Mouse (Mus musculus): ENCODE results near the gene Tspan11.

The Tspan11 gene

DNA sequence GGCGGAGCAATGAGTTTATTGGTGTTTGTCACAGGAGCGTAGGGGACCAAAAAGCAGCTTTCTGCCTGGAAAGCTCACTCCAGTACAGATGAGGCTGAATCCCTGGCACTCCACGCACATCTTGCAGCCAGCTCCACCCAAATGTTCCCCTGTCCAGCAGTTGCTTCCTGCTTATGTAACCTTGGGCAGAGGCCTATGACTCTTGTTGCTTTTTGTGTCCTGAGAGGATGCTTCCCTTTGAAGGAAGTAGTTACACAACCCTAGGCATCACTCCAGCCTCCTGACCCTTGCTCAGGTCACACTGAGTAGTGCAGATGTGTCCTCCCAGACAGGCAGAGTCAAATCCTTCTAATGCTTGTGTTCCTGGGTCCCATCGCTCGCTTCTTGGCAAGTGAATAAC, 46.5 kb downstream of the Tspan11 start:
- no peak for DNase-seq (ENCODE audit: low read depth, low spot score)

DNA sequence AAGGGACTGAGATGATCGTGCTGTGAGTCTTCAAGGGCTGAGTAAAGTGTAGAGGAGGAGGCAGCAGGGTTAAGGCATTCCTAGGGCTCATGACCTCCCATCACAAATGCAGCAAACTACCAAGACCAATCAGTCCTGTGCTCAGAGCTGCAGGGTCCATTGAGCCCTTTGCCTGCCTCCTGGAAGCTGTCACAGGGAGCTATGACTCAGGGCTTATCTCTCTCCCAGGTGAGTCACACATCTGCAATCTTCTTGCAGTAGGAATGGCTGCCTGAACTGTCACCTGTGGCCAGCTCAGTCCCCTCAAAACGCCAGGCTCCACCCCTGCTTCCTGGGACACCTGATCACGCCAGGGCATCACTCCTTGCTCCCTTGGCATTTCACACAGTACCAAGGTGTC, 47.7 kb downstream of the Tspan11 start:
- no peak for DNase-seq (ENCODE audit: low read depth, low spot score)

DNA sequence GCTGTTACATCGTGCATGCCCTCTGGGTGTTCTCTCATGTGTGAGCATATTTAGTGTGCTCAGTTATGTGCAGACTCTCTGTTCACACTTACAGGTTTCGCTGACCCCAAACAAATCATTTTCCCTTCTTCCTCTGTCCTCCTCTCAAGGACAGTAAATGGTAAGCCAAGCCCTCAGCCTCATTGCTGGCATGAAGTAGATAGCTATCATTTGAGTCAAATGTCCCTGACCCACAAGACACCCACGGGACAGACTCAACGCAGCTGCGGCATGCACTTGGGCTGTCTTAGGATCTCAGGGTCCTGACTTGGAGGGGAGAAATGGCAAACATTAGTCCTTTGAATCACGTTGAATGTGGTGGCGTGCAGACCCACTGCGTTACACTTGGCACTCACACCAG, 55.0 kb downstream of the Tspan11 start:
- DNase-seq (ENCODE audit: low read depth, low spot score) = no peak

DNA sequence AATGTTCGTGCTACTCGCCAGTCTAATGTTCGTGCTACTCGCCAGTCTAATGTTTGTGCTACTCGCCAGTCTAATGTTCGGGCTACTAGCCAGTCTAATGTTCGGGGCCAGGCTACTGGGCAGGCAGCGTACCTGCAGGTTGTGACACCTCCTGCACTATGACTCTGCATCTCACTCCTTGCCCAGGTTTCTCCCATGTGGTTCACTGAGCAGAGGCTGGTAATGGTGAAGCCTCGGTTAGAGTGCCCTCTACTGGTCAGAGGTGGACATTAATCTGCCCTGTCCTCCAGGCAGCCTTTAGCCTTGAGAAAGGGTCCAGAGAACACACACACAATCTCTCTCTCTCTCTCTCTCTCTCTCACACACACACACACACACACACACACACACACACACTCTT, 58.3 kb downstream of the Tspan11 start:
- peak; percentile 21 for DNase-seq (ENCODE audit: low read depth, low spot score)

DNA sequence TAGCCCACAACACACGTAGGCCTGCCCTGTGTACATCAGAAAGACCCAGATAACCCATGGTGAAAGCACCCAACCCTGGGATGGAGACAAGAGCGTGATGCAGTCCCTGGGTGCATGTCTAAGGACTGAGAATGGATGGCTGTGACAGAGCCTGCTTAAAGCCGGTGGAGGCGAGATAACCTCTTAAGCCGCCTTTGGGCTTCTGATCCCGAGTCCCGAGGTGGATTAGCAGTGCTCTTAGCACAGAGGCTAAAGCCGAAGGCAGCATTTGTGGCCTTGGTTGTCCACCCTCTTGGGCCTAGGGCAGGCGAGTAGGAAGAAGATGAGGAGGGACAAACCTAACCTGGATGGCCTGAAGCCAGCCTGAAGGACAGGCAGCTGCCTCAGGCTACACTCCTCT, 61.3 kb downstream of the Tspan11 start:
- no peak for DNase-seq (ENCODE audit: low read depth, low spot score)

DNA sequence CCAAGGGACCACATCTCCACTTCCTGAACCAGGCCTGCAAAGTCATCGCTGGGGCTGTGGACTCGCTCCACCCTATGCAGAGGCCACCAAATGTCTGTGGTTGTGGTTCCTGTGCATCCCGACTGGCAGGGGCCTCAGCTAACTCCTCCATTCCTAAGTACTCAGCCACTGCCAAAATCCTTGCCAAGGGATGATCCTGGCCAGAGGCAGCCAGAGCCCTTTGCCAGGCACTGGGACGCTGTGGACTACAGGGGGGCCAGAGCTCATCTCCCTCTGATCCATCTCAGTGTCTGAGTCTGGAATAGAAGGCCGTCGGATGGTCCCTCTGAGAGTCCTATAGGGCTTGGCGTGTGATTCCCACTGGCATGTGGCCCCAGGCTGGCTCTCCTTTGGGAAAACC, 62.5 kb downstream of the Tspan11 start:
- DNase-seq (ENCODE audit: low read depth, low spot score) = no peak

DNA sequence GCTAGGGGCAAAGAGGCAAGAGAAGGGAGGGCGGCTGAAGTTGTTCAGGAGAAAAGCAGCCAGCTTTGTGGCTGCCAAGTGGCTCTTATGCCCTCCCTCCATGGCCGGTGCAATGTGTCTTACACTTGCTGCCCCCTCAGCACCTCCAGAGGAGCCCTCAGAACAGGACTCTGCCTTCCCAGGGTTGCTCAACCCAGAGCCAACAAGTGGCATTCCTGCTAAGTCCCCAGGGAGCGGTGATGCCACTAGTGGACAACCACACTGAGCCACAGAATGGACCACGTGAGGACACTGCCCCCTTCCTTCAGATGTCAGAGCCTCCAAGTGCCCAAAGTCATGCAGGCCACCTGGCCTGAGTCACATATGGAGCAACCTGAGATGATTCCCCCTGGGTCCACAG, 65.7 kb downstream of the Tspan11 start:
- DNase-seq (ENCODE audit: low read depth, low spot score) = no peak

DNA sequence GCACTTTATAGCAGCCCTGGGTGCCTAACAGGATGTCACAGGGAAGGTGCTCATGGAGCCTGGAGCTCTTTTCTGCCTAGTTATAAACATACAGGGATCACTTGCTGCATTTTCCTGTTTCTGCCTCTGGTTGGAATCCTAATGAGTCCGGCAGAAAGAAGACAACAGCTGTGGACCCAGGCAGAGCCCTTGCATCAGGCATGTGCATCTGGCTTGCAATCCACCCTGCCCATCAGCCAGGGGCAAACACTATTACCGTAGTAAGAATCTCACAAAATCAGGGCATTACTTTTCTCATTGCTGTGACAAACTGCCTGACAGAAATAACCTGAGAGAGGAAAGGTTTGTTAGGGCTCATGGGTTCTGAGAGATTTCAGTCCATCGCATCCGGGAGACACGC, 68.8 kb downstream of the Tspan11 start:
- no peak for DNase-seq (ENCODE audit: low read depth, low spot score)

DNA sequence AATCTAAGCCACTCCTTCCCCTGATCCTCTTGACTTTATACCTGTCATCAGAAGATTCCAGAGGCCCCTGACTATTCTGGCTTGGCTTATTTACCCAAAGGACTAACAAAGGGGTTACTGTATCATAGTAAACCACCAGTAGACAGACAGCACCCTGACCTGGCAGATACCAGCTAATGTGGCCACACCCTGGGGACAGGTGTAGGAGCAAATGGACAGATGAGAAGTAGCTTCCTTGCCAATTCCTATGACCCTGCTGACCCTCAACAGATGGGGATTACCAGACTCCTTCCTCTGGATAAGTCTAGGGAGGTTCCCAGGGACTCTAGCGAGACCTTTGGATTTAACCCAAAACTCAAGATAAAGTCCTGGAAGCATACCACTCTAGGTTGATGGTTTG, 72.8 kb downstream of the Tspan11 start:
- no peak for DNase-seq (ENCODE audit: low read depth, low spot score)

DNA sequence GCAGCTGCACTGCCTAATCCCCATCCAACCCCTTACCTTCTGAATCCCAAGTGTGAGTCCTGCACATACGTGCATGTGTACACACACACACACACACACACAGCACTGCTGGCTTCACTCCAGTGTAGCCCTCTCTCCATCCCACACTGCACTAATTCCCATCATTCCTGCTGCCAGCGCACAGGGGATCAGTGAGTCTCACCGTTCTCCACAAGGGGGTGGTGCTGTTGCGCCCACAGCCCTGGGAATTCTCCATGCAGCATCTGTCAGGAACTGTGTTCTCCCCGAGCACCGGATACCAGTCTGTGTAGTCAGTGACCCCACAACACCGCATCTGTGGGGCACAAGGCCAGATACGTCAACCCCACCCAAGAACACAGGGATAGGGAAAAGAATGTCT, 78.1 kb downstream of the Tspan11 start:
- no peak for DNase-seq (ENCODE audit: low read depth, low spot score)

DNA sequence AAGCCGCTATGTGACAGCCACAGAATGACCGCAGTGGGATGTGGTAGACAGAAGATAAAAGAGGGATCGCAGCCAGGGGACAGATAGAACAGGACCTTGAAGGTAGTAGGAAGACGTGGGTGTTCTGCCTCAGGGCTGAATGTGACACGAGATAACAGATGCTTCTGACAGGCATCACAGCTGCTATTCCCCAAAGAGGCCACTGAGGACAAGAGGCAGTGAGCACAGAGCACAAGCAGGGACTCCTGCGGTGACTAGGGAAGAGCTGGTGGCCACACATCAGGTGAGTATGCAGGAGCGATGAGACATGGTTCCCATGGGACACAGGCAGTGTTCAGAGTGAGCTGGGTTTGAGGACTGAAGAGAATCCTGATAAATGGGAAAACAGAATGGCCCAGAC, 82.3 kb downstream of the Tspan11 start:
- no peak for DNase-seq (ENCODE audit: low read depth, low spot score)

DNA sequence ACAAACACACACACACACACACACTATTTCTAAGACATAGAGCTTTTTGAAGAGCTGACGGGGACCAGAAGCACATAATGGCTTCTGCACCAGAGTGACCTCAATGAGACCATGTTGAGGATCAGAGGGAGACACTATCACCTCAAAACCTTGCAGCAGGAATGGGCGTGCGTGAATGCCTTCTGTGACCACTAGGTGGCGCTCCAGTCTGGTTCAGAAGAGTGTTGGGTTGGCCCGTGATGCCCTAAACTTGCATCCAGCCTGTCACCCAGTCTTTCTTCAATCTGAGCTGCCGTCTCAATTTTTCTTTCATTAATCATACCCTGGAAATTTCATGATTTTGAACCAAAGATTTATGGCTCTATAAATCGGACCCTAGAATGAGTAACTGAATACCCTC, 82.7 kb downstream of the Tspan11 start:
- DNase-seq (ENCODE audit: low read depth, low spot score) = peak; percentile 6

DNA sequence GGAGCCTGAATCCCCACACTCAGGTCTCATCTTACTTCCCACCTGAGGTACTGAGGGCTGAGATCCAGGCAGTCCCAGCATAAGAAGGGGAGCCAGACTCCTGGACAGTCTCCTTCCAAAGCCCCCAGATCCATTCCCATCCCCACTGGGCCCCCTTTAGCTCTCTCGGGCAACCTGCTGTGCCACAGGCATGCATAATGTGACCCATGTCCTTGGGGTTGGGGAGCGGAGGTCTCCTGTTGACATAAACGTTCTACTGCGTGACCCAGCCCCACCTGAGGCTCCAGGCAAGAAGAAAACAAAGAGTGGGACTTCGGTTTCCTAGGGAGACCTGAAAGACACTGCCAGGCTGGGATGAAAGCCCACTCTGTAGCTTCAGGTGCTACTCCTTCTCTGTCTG, 83.5 kb downstream of the Tspan11 start:
- no peak for DNase-seq (ENCODE audit: low read depth, low spot score)

DNA sequence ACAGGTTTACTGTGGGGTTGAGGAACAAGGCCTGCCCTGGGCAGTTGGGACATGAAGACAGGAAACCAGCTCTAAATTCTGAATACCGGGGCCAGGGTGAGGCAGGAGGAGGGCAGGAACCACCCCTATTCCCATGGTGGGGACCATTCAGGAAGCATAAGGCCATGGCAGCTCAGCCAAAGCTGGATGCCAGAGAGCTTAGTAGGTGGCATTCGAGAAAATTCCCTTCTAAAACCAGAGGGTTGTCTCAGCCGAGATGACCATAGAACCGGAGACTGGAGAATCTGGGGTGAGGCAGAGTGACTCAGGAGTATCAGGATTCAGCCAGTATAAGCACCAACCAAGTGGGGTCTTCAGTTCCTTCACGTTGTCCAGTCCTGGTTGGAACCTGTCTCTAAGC, 84.5 kb downstream of the Tspan11 start:
- no peak for DNase-seq (ENCODE audit: low read depth, low spot score)

DNA sequence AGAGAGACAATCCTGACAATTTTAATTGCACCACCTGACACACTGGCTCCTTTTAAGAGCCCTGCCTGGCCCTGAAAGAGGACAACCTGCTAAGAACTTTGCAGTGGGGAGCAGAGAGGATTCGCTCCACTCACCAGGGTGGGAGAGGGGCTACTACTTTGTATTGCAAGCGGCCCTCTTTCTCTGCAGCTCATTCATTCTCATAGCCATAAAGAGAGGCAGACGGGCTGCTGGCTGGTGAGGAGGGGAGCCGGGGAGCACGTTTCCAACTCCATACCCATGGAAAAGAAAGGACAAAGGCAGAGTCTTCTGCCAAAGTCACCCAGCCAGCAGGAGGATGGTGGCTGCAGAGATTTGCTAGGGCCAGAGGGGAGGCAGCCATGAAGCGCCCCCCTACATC, 86.2 kb downstream of the Tspan11 start:
- DNase-seq (ENCODE audit: low read depth, low spot score) = no peak

DNA sequence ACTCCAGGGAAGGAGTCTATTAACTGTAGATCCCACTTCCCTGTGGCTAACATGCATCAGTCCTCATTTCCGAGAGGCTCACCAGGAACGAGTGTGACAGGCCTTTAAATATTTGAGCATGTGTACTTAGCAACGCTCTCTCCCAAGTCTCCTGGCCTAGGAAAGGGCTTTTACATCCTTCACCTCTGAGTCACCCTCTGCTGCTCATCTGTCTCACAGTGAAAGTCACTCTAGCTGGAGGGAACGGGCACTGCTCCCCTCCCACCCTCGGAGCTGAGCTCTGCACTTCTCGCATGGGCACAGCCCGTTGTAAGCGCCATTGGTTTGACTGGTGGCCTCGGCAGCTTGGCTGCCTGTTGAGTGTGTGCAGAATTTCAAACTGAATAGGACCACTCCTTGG, 86.6 kb downstream of the Tspan11 start:
- DNase-seq (ENCODE audit: low read depth, low spot score) = no peak

DNA sequence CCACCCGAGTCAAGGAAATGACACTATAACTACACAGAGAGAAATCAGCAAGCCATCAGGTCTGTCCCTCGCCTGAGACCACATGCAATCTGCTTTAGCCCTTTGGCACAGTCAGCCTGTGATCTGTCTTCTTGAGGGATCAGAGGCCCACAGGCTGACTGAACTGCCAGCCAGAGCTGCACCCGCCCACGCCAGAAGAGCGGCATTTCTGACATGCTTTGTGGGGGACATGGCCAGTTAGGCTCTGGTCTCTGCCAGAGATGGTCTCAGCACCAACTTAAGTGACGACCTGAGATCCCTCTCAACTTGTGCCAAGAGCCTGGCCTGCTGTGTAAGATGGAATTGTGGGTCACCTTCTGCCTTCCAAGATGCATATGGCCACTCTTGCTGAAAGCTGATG, 89.3 kb downstream of the Tspan11 start:
- no peak for DNase-seq (ENCODE audit: low read depth, low spot score)

DNA sequence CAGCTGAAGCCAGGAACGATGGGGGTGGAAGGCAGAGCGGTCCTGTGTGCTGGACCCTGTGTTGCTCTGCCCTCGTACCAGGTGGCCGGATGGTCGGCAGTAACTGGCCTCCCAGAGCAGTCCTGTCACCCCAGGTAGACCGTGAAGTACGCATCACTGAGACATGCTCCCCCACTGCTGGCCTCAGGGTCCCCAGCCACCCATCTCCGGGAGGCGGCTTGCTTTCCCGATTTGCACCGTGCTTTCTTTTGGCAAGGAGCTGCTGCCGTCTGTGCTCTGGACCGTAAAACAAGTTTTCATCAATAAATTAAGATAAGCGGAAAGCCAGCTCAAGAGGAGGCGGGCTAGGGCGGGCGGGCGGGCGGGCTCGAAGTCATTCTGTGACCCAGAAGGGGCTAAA, 91.6 kb downstream of the Tspan11 start:
- no peak for DNase-seq (ENCODE audit: low read depth, low spot score)

DNA sequence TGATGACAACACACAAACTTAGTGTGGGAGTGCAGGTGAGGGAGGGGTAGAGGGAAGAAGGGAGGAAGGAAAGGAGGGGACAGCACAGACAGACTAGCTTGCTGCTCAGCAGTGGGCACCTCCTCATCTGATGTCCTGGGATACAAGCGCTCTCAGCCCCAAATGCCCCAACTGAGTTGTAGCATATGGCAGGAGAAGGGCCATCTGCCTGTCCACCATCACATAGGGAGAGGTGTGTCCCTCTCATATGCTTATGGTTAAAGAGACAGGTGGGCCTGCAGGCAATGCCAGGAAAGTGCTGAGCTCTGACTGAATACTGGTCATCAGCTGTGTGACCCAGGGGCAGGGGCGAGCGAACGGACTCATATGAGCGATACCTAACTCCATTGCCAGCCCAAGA, 92.4 kb downstream of the Tspan11 start:
- DNase-seq (ENCODE audit: low read depth, low spot score) = no peak

DNA sequence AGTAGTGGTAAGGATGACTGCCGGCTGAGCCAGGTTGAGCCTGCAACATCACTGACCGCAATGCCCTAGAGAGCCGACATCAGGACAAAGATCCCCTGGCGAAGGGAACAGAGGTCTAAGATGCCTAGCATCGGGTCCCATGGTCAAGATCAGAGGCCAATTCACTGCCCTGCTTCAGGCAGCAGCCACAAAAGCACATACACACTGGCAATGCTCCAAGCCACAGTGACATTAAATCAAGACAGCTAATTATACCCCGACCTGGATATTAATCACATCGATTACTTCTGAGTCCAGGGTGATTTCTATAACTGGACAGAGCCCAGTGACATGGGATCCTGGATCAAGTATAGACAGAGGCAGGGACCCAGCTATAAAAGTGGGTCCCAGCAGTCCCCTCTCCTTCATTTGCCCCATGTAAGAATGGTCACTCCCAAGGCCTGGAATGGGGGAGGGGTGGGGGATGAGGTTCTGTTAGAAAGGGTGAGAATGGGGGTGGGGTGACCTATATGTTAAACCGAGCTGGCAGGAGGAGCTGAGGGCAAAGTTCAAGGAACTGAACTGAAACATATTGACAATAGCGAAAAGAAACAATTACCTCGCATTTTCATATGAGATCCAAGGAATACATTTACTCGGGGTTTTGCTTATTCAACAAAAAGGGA, 93.1 kb downstream of the Tspan11 start:
- no peak for DNase-seq (ENCODE audit: low read depth, low spot score)

DNA sequence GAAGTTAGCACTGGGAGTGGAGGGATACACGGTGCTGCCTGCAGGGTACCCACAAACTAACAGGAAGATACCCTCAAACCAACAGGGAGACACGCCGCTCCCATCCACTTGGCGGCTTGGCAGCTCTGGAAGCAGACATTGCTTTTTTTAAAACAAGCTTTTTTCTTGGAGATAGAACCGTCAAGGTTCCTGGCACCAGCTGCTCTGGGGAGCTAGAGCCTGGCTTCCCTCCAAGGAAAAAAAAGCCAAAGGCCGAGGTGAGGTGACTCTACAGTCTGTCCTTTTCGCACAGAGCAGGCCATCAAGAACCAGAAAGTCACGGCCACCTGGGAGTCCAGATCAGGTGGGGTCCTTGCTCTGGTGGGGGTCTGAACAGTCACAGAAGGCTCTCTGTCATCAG, 93.8 kb downstream of the Tspan11 start:
- no peak for DNase-seq (ENCODE audit: low read depth, low spot score)

DNA sequence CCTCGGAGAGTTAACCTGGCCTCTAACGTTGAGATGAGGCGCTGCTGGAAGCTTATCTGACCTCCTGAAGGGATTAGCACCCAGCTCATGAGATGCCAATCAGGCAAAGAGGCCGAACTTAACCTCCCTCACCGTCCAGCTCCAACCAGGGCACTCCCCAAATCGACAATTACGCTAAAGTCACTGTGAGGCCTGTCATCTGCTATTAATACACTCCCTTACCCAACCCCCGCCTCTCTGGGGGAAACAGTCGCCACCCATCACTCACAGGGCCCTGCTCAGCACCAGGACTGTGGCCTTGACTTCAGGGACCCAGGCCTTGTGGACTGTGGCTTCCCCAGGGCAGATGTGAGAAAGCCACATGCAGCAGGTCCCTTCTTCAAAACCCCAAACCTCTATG, 99.0 kb downstream of the Tspan11 start:
- DNase-seq (ENCODE audit: low read depth, low spot score) = no peak

DNA sequence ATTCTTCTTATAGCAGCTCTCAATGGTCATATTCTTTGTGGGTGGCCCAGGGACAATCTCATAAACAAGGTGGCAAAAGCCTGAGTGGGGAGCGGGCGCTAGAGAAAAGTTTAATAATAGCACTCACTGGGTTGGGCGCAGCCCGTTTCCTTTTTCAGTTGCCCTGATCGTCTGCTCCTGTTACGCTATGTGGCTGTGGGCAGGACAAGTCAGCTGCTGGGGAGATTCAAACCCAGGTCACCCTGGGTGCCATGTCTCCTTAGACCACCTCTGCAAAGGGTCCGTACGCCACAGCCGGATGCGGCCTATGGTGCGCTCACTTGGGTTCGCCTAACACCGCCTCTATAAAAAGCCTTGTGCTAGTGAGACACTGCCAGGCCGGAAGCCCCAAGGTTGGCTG, 100.0 kb downstream of the Tspan11 start:
- DNase-seq (ENCODE audit: low read depth, low spot score) = no peak

DNA sequence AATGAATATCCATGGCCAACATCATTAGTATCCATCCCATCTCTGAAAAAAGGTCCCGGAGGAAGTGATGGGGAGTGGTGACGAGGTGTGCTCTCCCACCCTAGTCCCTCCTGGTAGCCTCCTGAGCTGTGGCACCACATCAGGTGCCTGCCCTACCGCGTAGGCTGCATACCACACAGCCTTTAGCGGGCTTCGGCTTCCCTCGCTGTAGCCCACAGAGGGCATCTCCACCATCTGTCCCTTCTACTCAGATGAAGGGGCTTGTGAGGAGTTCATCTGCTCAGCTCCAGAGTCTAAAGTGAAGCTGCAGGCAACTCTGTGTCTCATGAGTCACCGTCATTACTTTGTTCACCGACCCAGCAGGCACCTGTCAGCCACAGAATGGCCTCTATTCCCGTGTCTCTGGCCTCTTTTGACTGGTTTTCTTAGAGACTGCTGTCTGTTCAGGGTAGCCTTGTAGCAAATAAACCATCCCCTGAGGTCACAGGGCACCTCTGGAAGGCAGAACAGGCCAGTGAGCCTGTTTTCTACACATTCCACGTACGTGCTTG, 101.6 kb downstream of the Tspan11 start:
- DNase-seq (ENCODE audit: low read depth, low spot score) = no peak

All from c-Kit-negative CD71-positive TER-119-positive erythroid progenitor cells, embryonic 14.5 days (primary cell).